8 mouse cellular contexts compared by ENCODE assay signal in the genomic region with DNA sequence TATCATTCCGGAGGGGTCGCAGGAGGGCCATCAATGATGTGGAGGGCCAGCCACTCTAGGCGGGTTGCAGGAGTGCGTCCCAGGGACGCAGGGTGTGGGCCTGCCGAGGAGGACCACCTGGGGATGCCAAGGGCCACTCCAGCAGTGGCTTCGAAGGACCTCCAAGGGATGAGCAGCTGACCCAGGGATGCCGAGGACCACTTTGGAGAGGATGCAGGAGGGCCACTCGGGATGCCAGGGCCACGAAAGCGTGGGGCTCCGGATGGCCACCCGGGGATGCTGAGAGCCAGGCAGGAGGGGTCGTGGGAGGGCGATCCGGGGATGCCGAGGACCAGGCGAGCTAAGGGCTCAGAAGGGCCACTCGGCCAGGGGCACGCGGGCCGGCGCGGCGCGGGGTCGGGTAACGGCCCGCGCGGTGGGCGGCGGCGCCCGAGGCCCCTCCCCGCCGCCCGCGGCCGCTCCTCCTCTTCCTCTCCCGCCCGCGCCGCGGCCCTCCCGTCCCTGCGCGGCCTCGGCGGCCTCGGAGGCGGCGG. TPM values are rescaled to one million over a fixed set of nuclear protein-coding genes. Genes with fewer than 3 reads are reported as not detected.
DNase-seq lines count a peak whose midpoint lies in the region; ATAC-seq and TF ChIP-seq lines count a peak whose summit lies in the region.

Gene Mta1 (plus strand): TSS at position 530 of the 533 bp plus-strand sequence.

- peak within 1 kb of the TSS; percentile 97 for H3K4me2 ChIP-seq in forebrain, embryonic 15.5 days (replicated peaks)

- no peaks in the 10 kb centered on the region for H3K27me3 ChIP-seq in forebrain, embryonic 15.5 days
- H3K27me3 ChIP-seq in small intestine, adult 2 months (ENCODE audit: control insufficient read depth, insufficient read depth, low read length) = no peaks in the 10 kb centered on the region; the same call in 1 of the 2 replicates

- 2% methylated on average over 47 of the region's 53 CpGs for WGBS in forebrain, embryonic 15.5 days
- 5% methylated on average over 51 of the region's 53 CpGs for WGBS in small intestine, adult 2 months

- peak; percentile 46 for DNase-seq in kidney, adult 18-20 months
- DNase-seq in kidney, adult 11 months = no peak
- DNase-seq in cerebellum, adult 11-12 months = peak; percentile 78
- DNase-seq in heart, postnatal 4 days = peak; percentile 59
- peak in 1 of 2 experiments; percentile 44 for DNase-seq in layer of hippocampus, postnatal 14 days (ENCODE audit: low spot score in 2 of 2)
- DNase-seq in lung, postnatal 25 days (ENCODE audit: low spot score) = peak; percentile 25

- TF ChIP-seq POLR2A in small intestine, adult 2 months (IDR thresholded peaks at IDR 0.05; ENCODE audit: low read depth, low read length) = no peak

- peak; percentile 72 for ATAC-seq in forebrain, embryonic 15.5 days (replicated peaks)

- no peaks in the 10 kb centered on the region for H3K9me3 ChIP-seq in forebrain, embryonic 15.5 days

- H3K4me3 ChIP-seq in forebrain, embryonic 15.5 days = peak within 1 kb of the TSS; percentile 98
- peak within 1 kb of the TSS; percentile 91 for H3K4me3 ChIP-seq in small intestine, adult 2 months (ENCODE audit: low read depth, low read length)

- H3K9ac ChIP-seq in forebrain, embryonic 15.5 days (replicated peaks) = peak within 1 kb of the TSS; percentile 100

- no peaks in the 10 kb centered on the region for H3K36me3 ChIP-seq in forebrain, embryonic 15.5 days
- H3K36me3 ChIP-seq in small intestine, adult 2 months (ENCODE audit: control insufficient read depth, insufficient read depth, low read length) = no peaks in the 10 kb centered on the region

- peaks cover 41% of the 10 kb centered on the region for H3K4me1 ChIP-seq in forebrain, embryonic 15.5 days
- peaks cover 8% of the 10 kb centered on the region for H3K4me1 ChIP-seq in small intestine, adult 2 months (ENCODE audit: control insufficient read depth, insufficient read depth, insufficient read length, low read length)

- no peak for TF ChIP-seq CTCF in small intestine, adult 2 months (IDR thresholded peaks at IDR 0.05; ENCODE audit: extremely low read depth, insufficient read length, insufficient replicate concordance, low read depth, low read length)

- H3K27ac ChIP-seq in forebrain, embryonic 15.5 days (replicated peaks) = peak within 1 kb of the TSS; percentile 79
- no peak within 1 kb of the TSS for H3K27ac ChIP-seq in small intestine, adult 2 months (ENCODE audit: insufficient read depth, low read depth, low read length)

RNA-seq across cellular contexts. Expression of gene Mta1, which starts in this region (rescaled TPM):
- polyA plus RNA-seq in forebrain, embryonic 15.5 days (2015; fragmentation: Nextera tagmentation; extraction: Ambion mirVana) = 15.2 and 17.9 TPM in 2 replicates
- 10 to 100 TPM; 55.2 to 61.3 TPM for total RNA-seq in heart, postnatal 4 days (2021)
- 10 to 100 TPM; 84.2 to 85.2 TPM for total RNA-seq in layer of hippocampus, postnatal 14 days (2021)
- polyA plus RNA-seq in small intestine, adult 2 months (2012; rRNA removed) = 23.9 and 47.6 TPM in 2 replicates
